Mouse (Mus musculus) neural tube, embryonic 11.5 days (tissue): ENCODE data around the gene Tab2. TPM values are rescaled to one million over a fixed set of nuclear protein-coding genes. Genes with fewer than 3 reads are reported as not detected.

ENCODE experiments used
- ATAC-seq: fragments of 200-750 bp; cut with Nextera tagmentation; 2 replicates; pipeline ENCODE4 v1.8.0; 2017; ENCODE audit warnings: moderate number of reproducible peaks, mild to moderate bottlenecking, moderate TSS enrichment, moderate library complexity; ENCODE audit not compliant: insufficient read depth, low FRiP score, low TSS enrichment
- DNase-seq: peaks from one replicate; pipeline ENCODE4 v3.0.0-alpha.2; 2015; ENCODE audit warnings: low spot score
- H3K27ac ChIP-seq: fragments of 300-500 bp; sonication (generic); 2 replicates; pipeline ENCODE4 v1.5.1; 2014; ENCODE audit warnings: low read depth, mild to moderate bottlenecking, low read length
- H3K27me3 ChIP-seq: fragments of 300-500 bp; sonication (generic); 2 replicates; pipeline ENCODE4 v1.6.1; 2014; ENCODE audit warnings: mild to moderate bottlenecking, low read length, mixed read lengths; ENCODE audit not compliant: control insufficient read depth, insufficient read depth
- H3K36me3 ChIP-seq: fragments of 300-500 bp; sonication (generic); 2 replicates; pipeline ENCODE4 v1.6.1; 2014; ENCODE audit warnings: mild to moderate bottlenecking, low read length, moderate library complexity, mixed read lengths; ENCODE audit not compliant: control insufficient read depth, insufficient read depth
- H3K4me1 ChIP-seq: fragments of 300-500 bp; sonication (generic); 2 replicates; pipeline ENCODE4 v1.6.1; 2014; ENCODE audit warnings: low read length, mixed read lengths; ENCODE audit not compliant: control insufficient read depth, insufficient read depth
- H3K4me2 ChIP-seq: fragments of 300-500 bp; sonication (generic); 2 replicates; pipeline ENCODE4 v1.6.1; 2014; ENCODE audit warnings: low read depth, mild to moderate bottlenecking, moderate library complexity
- H3K4me3 ChIP-seq: fragments of 300-500 bp; sonication (generic); 2 replicates; pipeline ENCODE4 v1.5.1; 2014; ENCODE audit warnings: low read depth, low read length
- H3K9ac ChIP-seq: fragments of 300-500 bp; sonication (generic); 2 replicates; pipeline ENCODE4 v1.6.1; 2014; ENCODE audit warnings: mild to moderate bottlenecking, low read length
- H3K9me3 ChIP-seq: fragments of 300-500 bp; sonication (generic); 2 replicates; pipeline ENCODE4 v1.6.1; 2016; ENCODE audit warnings: low read length; ENCODE audit not compliant: control insufficient read depth
- WGBS: fragments of 180-500 bp; shearing (Covaris S2); extraction: QIAGEN DNeasy Blood & Tissue Kit; methylation state at CpG from one replicate; pipeline ENCODE4 v1.1.7; 2014; 5-methylcytosine and 5-hydroxymethylcytosine counted together
- polyA plus RNA-seq: library from polyadenylated mRNA; unstranded; fragments of >200 nt; fragmentation: Nextera tagmentation; extraction: Ambion mirVana; gene quantifications from 2 replicates; pipeline ENCODE4 v1.2.1, GENCODE M21; 2014

The Tab2 gene
- polyA plus RNA-seq, 1 experiment from 2014 or later: 23.9 TPM

- WGBS: 0% methylated on average over 18 of the region's 76 CpGs
- H3K4me3 ChIP-seq: peak overlapping the region; percentile 92
- H3K9ac ChIP-seq: peak overlapping the region; percentile 97
- H3K9me3 ChIP-seq: no peaks in the 10 kb centered on the region
- DNase-seq (peak; percentile 62), ATAC-seq (peak; percentile 76)
- peaks cover 8% of the 10 kb centered on the region; the same call in 1 of the 2 replicates for H3K4me1 ChIP-seq
- peak overlapping the region; percentile 97 for H3K27ac ChIP-seq
- no peaks in the 10 kb centered on the region for H3K36me3 ChIP-seq
- no peaks in the 10 kb centered on the region for H3K27me3 ChIP-seq
- H3K4me2 ChIP-seq: peak overlapping the region; percentile 67
These were observed 352 bp downstream of the Tab2 start for GRCm38 (mm10) chr10:7955634-7956121.

- peak overlapping the region; percentile 92 for H3K4me3 ChIP-seq
- DNase-seq: peak; percentile 45
- peak; percentile 36 for ATAC-seq
- H3K9ac ChIP-seq: peak overlapping the region; percentile 97
- H3K9me3 ChIP-seq: no peaks in the 10 kb centered on the region
- no peaks in the 10 kb centered on the region for H3K27me3 ChIP-seq
- peak overlapping the region; percentile 97 for H3K27ac ChIP-seq
- H3K4me1 ChIP-seq: peaks cover 8% of the 10 kb centered on the region; the same call in 1 of the 2 replicates
- H3K36me3 ChIP-seq: no peaks in the 10 kb centered on the region
- H3K4me2 ChIP-seq: peak overlapping the region; percentile 67
- WGBS: under 1% methylated on average over 23 of the region's 31 CpGs
These were observed 919 bp downstream of the Tab2 start for GRCm38 (mm10) chr10:7954989-7955633.

GRCm38 (mm10) chr10:7954627-7954988 is 1.4 kb downstream of the Tab2 start:
- Histone ChIP-seq H3K9ac (peak overlapping the region; percentile 97), H3K27me3 (no peaks in the 10 kb centered on the region), H3K4me2 (peak overlapping the region; percentile 67), H3K4me1 (peaks cover 8% of the 10 kb centered on the region; the same call in 1 of the 2 replicates), H3K27ac (no peak overlapping the region), H3K4me3 (peak overlapping the region; percentile 92), H3K9me3 (no peaks in the 10 kb centered on the region), H3K36me3 (no peaks in the 10 kb centered on the region)
- ATAC-seq: no peak
- peak; percentile 25 for DNase-seq
- 5% methylated on average over 5 of the region's 5 CpGs for WGBS

GRCm38 (mm10) chr10:7943006-7943405 is 13.0 kb downstream of the Tab2 start:
- DNase-seq (no peak), ATAC-seq (no peak)
- Histone ChIP-seq H3K27me3 (no peaks in the 10 kb centered on the region), H3K4me3 (no peak overlapping the region), H3K4me1 (no peaks in the 10 kb centered on the region), H3K36me3 (no peaks in the 10 kb centered on the region), H3K9me3 (no peaks in the 10 kb centered on the region), H3K4me2 (no peak overlapping the region), H3K27ac (no peak overlapping the region), H3K9ac (no peak overlapping the region)
- WGBS: 36% methylated on average over 3 of the region's 3 CpGs

GRCm38 (mm10) chr10:7936556-7937192 is 19.4 kb downstream of the Tab2 start:
- no peaks in the 10 kb centered on the region for H3K9me3 ChIP-seq
- no peak overlapping the region for H3K27ac ChIP-seq
- 88% methylated on average over 6 of the region's 6 CpGs for WGBS
- H3K4me2 ChIP-seq: no peak overlapping the region
- DNase-seq: no peak
- H3K9ac ChIP-seq: no peak overlapping the region
- H3K4me3 ChIP-seq: no peak overlapping the region
- H3K27me3 ChIP-seq: no peaks in the 10 kb centered on the region
- H3K36me3 ChIP-seq: no peaks in the 10 kb centered on the region
- ATAC-seq: no peak
- no peaks in the 10 kb centered on the region for H3K4me1 ChIP-seq

- Histone ChIP-seq H3K27me3 (no peaks in the 10 kb centered on the region), H3K9ac (no peak overlapping the region), H3K27ac (no peak overlapping the region), H3K4me1 (no peaks in the 10 kb centered on the region), H3K9me3 (no peaks in the 10 kb centered on the region), H3K4me3 (no peak overlapping the region), H3K36me3 (no peaks in the 10 kb centered on the region), H3K4me2 (no peak overlapping the region)
- WGBS: 90% methylated on average over 2 of the region's 2 CpGs
- DNase-seq (no peak), ATAC-seq (no peak)
These were observed 23.1 kb downstream of the Tab2 start for GRCm38 (mm10) chr10:7932958-7933357.

GRCm38 (mm10) chr10:7928996-7929395 is 27.0 kb downstream of the Tab2 start:
- no peak for ATAC-seq
- H3K27ac ChIP-seq: no peak overlapping the region
- DNase-seq: no peak
- H3K9me3 ChIP-seq: no peaks in the 10 kb centered on the region
- H3K9ac ChIP-seq: no peak overlapping the region
- H3K4me1 ChIP-seq: no peaks in the 10 kb centered on the region
- no peaks in the 10 kb centered on the region for H3K27me3 ChIP-seq
- 88% methylated on average over 9 of the region's 9 CpGs for WGBS
- no peak overlapping the region for H3K4me2 ChIP-seq
- H3K36me3 ChIP-seq: no peaks in the 10 kb centered on the region
- no peak overlapping the region for H3K4me3 ChIP-seq

- DNase-seq: no peak
- WGBS: 84% methylated on average over 11 of the region's 11 CpGs
- Histone ChIP-seq H3K9ac (no peak overlapping the region), H3K4me2 (no peak overlapping the region), H3K27me3 (no peaks in the 10 kb centered on the region), H3K36me3 (no peaks in the 10 kb centered on the region), H3K27ac (no peak overlapping the region), H3K4me3 (no peak overlapping the region), H3K9me3 (no peaks in the 10 kb centered on the region), H3K4me1 (no peaks in the 10 kb centered on the region)
- ATAC-seq: no peak
These were observed 30.5 kb downstream of the Tab2 start for GRCm38 (mm10) chr10:7925481-7925880.

GRCm38 (mm10) chr10:7923433-7923832 is 32.6 kb downstream of the Tab2 start:
- no peak overlapping the region for H3K27ac ChIP-seq
- H3K9ac ChIP-seq: no peak overlapping the region
- no peaks in the 10 kb centered on the region for H3K4me1 ChIP-seq
- H3K36me3 ChIP-seq: peaks cover 9% of the 10 kb centered on the region; the same call in 1 of the 2 replicates
- no peak overlapping the region for H3K4me2 ChIP-seq
- ATAC-seq (no peak), DNase-seq (no peak)
- no peak overlapping the region for H3K4me3 ChIP-seq
- H3K27me3 ChIP-seq: no peaks in the 10 kb centered on the region
- 95% methylated on average over 1 of the region's 1 CpGs for WGBS
- no peaks in the 10 kb centered on the region for H3K9me3 ChIP-seq
